Mouse (Mus musculus): ENCODE results near the gene Ginm1. TPM values are rescaled to one million over a fixed set of nuclear protein-coding genes. Genes with fewer than 3 reads are reported as not detected.

Ginm1 gene
- polyA plus RNA-seq, 1 experiment from 2014 or later, result 65.8 TPM

DNA sequence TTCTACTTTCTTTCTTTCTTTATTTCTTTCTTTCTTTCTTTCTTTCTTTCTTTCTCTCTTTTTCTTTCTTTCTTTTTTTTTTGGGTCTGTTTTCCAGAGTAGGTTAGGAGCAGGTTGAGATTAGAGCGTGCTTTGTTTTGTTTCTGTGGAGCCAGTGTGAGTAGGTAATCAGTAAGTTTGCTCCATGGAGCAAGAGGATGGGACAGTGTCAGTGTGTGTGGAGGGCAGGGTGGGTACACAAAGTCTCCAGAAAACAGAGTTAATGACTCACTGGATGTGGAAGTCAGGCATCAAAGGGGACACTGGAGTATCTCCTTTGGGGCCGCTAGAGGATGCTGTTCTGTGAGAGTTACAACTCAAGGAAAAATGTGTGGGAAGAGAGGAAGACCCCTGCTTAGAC is 44.3 kb upstream of the Ginm1 start:
- Histone ChIP-seq H3K4me1 (replicated peaks; ENCODE audit: control insufficient read depth, insufficient read depth, low read length) (no peaks in the 10 kb centered on the region), H3K36me3 (ENCODE audit: control insufficient read depth, insufficient read depth, low read length) (no peaks in the 10 kb centered on the region)
- WGBS, result 58% methylated on average over 2 of the region's 2 CpGs

DNA sequence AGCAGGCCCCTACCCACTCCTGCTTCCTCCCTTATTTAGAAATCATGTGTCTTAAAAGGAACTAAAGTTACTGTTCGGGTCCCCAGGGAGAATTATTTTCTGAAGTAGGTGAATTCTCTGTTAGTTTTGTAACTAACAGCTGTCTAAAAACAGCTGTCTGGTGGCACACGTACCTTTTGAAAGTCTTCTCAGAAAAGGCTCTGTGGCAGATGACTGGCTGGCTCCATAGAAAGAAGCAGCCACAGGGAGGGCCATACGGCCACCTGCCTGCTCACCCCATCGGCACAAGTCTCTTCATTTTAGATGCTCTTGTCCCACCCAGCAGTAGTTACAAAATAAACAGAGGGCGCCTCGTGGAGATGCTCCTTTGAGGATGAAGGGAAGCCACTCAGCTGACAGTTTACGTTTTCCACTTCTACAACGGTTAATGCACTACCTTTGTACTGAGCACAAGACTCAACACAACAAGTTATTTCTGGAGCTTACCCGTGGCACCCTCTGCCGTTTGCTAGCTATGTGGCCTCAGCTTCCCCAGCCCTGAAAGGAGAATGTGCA is 42.1 kb upstream of the Ginm1 start:
- Histone ChIP-seq H3K9me3 (ENCODE audit: control insufficient read depth, low read length) (no peaks in the 10 kb centered on the region), H3K27ac (ENCODE audit: low read depth) (no peak overlapping the region), H3K36me3 (ENCODE audit: control insufficient read depth, insufficient read depth, low read length) (no peaks in the 10 kb centered on the region), H3K27me3 (replicated peaks; ENCODE audit: control insufficient read depth, insufficient read depth, low read length) (no peaks in the 10 kb centered on the region), H3K4me2 (ENCODE audit: low read length) (no peak overlapping the region), H3K9ac (ENCODE audit: low read length) (no peak overlapping the region), H3K4me1 (replicated peaks; ENCODE audit: control insufficient read depth, insufficient read depth, low read length) (no peaks in the 10 kb centered on the region), H3K4me3 (ENCODE audit: low read depth, low read length) (no peak overlapping the region)
- no peak for DNase-seq (ENCODE audit: low spot score)
- ATAC-seq (replicated peaks; ENCODE audit: low FRiP score, low TSS enrichment, low read depth), result no peak
- 64% methylated on average over 10 of the region's 10 CpGs for WGBS

More for the DNA sequence above, 44.3 kb upstream of the Ginm1 start:
- H3K9ac ChIP-seq (ENCODE audit: low read length), result no peak overlapping the region
- H3K4me2 ChIP-seq (ENCODE audit: low read length), result no peak overlapping the region
- H3K4me3 ChIP-seq (ENCODE audit: low read depth, low read length), result no peak overlapping the region
- DNase-seq (ENCODE audit: low spot score) (no peak), ATAC-seq (replicated peaks; ENCODE audit: low FRiP score, low TSS enrichment, low read depth) (no peak)
- H3K27me3 ChIP-seq (replicated peaks; ENCODE audit: control insufficient read depth, insufficient read depth, low read length), result no peaks in the 10 kb centered on the region
- H3K27ac ChIP-seq (ENCODE audit: low read depth), result no peak overlapping the region
- no peaks in the 10 kb centered on the region for H3K9me3 ChIP-seq (ENCODE audit: control insufficient read depth, low read length)

GRCm38 (mm10) chr10:7833377-7834165 is 40.9 kb upstream of the Ginm1 start:
- WGBS, result 79% methylated on average over 9 of the region's 9 CpGs
- H3K9ac ChIP-seq (ENCODE audit: low read length), result no peak overlapping the region
- DNase-seq (ENCODE audit: low spot score), result no peak

DNA sequence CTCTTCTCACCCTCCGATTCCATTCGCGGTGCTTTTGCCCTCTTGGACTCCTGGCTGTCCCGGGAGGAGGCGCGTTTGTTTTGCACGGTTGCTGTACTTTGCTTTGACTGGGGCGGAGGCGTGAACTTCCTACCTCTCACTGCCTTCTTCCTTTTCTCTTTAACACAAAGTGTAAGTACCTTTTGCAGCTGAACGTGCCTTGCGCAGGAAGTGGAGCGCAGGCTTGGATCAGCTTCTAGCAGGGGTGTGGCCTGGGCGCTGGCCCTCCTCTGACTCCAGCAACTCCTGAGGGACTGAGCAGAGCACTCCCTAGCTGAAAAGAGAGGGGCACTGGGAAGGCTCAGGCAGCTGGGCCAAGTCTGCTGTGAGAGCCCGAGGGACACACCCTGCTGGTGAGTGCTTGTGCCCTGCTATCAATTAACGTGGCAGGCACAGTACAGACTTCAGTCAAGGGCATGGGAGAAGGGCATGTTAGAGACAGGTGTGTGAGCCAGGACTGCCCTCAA is 39.6 kb upstream of the Ginm1 start, which contains the start of gene Zc3h12d:
Zc3h12d (plus strand) TSS at position 300 of the 506 bp plus-strand sequence.
- H3K36me3 ChIP-seq (ENCODE audit: control insufficient read depth, insufficient read depth, low read length), result no peaks in the 10 kb centered on the region
- peak within 1 kb of the TSS; percentile 45 for H3K4me2 ChIP-seq (ENCODE audit: low read length)
- H3K27me3 ChIP-seq (replicated peaks; ENCODE audit: control insufficient read depth, insufficient read depth, low read length), result no peaks in the 10 kb centered on the region
- H3K27ac ChIP-seq (ENCODE audit: low read depth), result no peak within 1 kb of the TSS
- H3K9ac ChIP-seq (ENCODE audit: low read length), result no peak within 1 kb of the TSS
- ATAC-seq (replicated peaks; ENCODE audit: low FRiP score, low TSS enrichment, low read depth), result peak; percentile 81
- no peaks in the 10 kb centered on the region for H3K9me3 ChIP-seq (ENCODE audit: control insufficient read depth, low read length)
- WGBS, result 2% methylated on average over 15 of the region's 15 CpGs
- H3K4me3 ChIP-seq (ENCODE audit: low read depth, low read length), result peak within 1 kb of the TSS; percentile 17; the same call in 1 of the 2 replicates
- DNase-seq (ENCODE audit: low spot score), result peak; percentile 74
- no peaks in the 10 kb centered on the region for H3K4me1 ChIP-seq (replicated peaks; ENCODE audit: control insufficient read depth, insufficient read depth, low read length)

More at GRCm38 (mm10) chr10:7833377-7834165, 40.9 kb upstream of the Ginm1 start:
- H3K27me3 ChIP-seq (replicated peaks; ENCODE audit: control insufficient read depth, insufficient read depth, low read length), result no peaks in the 10 kb centered on the region
- no peaks in the 10 kb centered on the region for H3K36me3 ChIP-seq (ENCODE audit: control insufficient read depth, insufficient read depth, low read length)
- no peak overlapping the region for H3K4me3 ChIP-seq (ENCODE audit: low read depth, low read length)
- H3K27ac ChIP-seq (ENCODE audit: low read depth), result no peak overlapping the region
- H3K4me1 ChIP-seq (replicated peaks; ENCODE audit: control insufficient read depth, insufficient read depth, low read length), result no peaks in the 10 kb centered on the region
- no peaks in the 10 kb centered on the region for H3K9me3 ChIP-seq (ENCODE audit: control insufficient read depth, low read length)
- no peak overlapping the region for H3K4me2 ChIP-seq (ENCODE audit: low read length)
- ATAC-seq (replicated peaks; ENCODE audit: low FRiP score, low TSS enrichment, low read depth), result no peak

GRCm38 (mm10) chr10:7826106-7826505 is 33.5 kb upstream of the Ginm1 start:
- no peak for DNase-seq (ENCODE audit: low spot score)
- H3K27ac ChIP-seq (ENCODE audit: low read depth), result no peak overlapping the region
- no peaks in the 10 kb centered on the region for H3K27me3 ChIP-seq (replicated peaks; ENCODE audit: control insufficient read depth, insufficient read depth, low read length)
- no peak overlapping the region for H3K9ac ChIP-seq (ENCODE audit: low read length)
- H3K36me3 ChIP-seq (ENCODE audit: control insufficient read depth, insufficient read depth, low read length), result peaks cover 24% of the 10 kb centered on the region
- no peak overlapping the region for H3K4me3 ChIP-seq (ENCODE audit: low read depth, low read length)
- WGBS, result 92% methylated on average over 9 of the region's 9 CpGs
- H3K9me3 ChIP-seq (ENCODE audit: control insufficient read depth, low read length), result no peaks in the 10 kb centered on the region
- no peaks in the 10 kb centered on the region for H3K4me1 ChIP-seq (replicated peaks; ENCODE audit: control insufficient read depth, insufficient read depth, low read length)
- H3K4me2 ChIP-seq (ENCODE audit: low read length), result no peak overlapping the region
- ATAC-seq (replicated peaks; ENCODE audit: low FRiP score, low TSS enrichment, low read depth), result no peak

DNA sequence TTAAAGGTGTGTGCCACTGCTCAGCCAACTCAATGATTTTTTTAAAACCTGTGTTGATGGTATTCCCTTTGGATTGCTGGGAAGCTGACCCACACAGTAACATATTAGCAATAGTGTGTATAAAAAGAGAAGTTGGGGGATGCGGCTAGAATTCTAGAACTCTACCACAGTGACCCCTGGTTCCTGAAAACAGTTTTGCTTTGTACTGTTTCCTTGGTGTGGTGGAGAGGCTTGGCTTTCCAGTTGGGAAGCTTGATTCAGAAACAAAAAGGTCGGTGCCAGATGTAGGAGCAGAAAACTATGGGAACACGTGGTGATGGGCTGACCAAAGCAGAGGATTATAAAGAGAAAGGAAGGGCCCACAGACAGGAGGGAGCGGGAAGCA is 32.6 kb upstream of the Ginm1 start:
- ATAC-seq (replicated peaks; ENCODE audit: low FRiP score, low TSS enrichment, low read depth) (no peak), DNase-seq (ENCODE audit: low spot score) (no peak)
- Histone ChIP-seq H3K9ac (ENCODE audit: low read length) (no peak overlapping the region), H3K9me3 (ENCODE audit: control insufficient read depth, low read length) (no peaks in the 10 kb centered on the region), H3K4me2 (ENCODE audit: low read length) (no peak overlapping the region), H3K36me3 (ENCODE audit: control insufficient read depth, insufficient read depth, low read length) (peaks cover 33% of the 10 kb centered on the region), H3K4me3 (ENCODE audit: low read depth, low read length) (no peak overlapping the region), H3K27me3 (replicated peaks; ENCODE audit: control insufficient read depth, insufficient read depth, low read length) (no peaks in the 10 kb centered on the region), H3K4me1 (replicated peaks; ENCODE audit: control insufficient read depth, insufficient read depth, low read length) (no peaks in the 10 kb centered on the region), H3K27ac (ENCODE audit: low read depth) (no peak overlapping the region)
- WGBS, result 94% methylated on average over 4 of the region's 4 CpGs

GRCm38 (mm10) chr10:7824663-7825280 is 32.1 kb upstream of the Ginm1 start:
- peaks cover 38% of the 10 kb centered on the region for H3K36me3 ChIP-seq (ENCODE audit: control insufficient read depth, insufficient read depth, low read length)
- H3K4me1 ChIP-seq (replicated peaks; ENCODE audit: control insufficient read depth, insufficient read depth, low read length), result no peaks in the 10 kb centered on the region
- H3K4me2 ChIP-seq (ENCODE audit: low read length), result no peak overlapping the region
- ATAC-seq (replicated peaks; ENCODE audit: low FRiP score, low TSS enrichment, low read depth) (no peak), DNase-seq (ENCODE audit: low spot score) (no peak)
- no peak overlapping the region for H3K9ac ChIP-seq (ENCODE audit: low read length)
- H3K9me3 ChIP-seq (ENCODE audit: control insufficient read depth, low read length), result no peaks in the 10 kb centered on the region
- H3K27me3 ChIP-seq (replicated peaks; ENCODE audit: control insufficient read depth, insufficient read depth, low read length), result no peaks in the 10 kb centered on the region
- WGBS, result 87% methylated on average over 9 of the region's 9 CpGs
- no peak overlapping the region for H3K4me3 ChIP-seq (ENCODE audit: low read depth, low read length)
- H3K27ac ChIP-seq (ENCODE audit: low read depth), result no peak overlapping the region

- Histone ChIP-seq H3K36me3 (ENCODE audit: control insufficient read depth, insufficient read depth, low read length) (peaks cover 64% of the 10 kb centered on the region), H3K27me3 (replicated peaks; ENCODE audit: control insufficient read depth, insufficient read depth, low read length) (no peaks in the 10 kb centered on the region), H3K4me1 (replicated peaks; ENCODE audit: control insufficient read depth, insufficient read depth, low read length) (no peaks in the 10 kb centered on the region), H3K9ac (ENCODE audit: low read length) (no peak overlapping the region), H3K9me3 (ENCODE audit: control insufficient read depth, low read length) (no peaks in the 10 kb centered on the region), H3K4me3 (ENCODE audit: low read depth, low read length) (no peak overlapping the region), H3K27ac (ENCODE audit: low read depth) (no peak overlapping the region), H3K4me2 (ENCODE audit: low read length) (no peak overlapping the region)
- no peak for ATAC-seq (replicated peaks; ENCODE audit: low FRiP score, low TSS enrichment, low read depth)
- WGBS, result 95% methylated on average over 12 of the region's 12 CpGs
- DNase-seq (ENCODE audit: low spot score), result no peak
Observed at GRCm38 (mm10) chr10:7821981-7822380, 29.4 kb upstream of the Ginm1 start.
